Mouse (Mus musculus): ENCODE data around the gene Nim1k. TPM values are rescaled to one million over a fixed set of nuclear protein-coding genes. Genes with fewer than 3 reads are reported as not detected.

The Nim1k gene
- polyA plus RNA-seq, 2 experiments = 1.3 to 2.2 TPM

GRCm38 (mm10) chr13:119743470-119743869 lies 12.2 kb downstream of the Nim1k start:
- 67% methylated on average over 3 of the region's 3 CpGs for WGBS
- H3K4me3 ChIP-seq (replicated peaks; ENCODE audit: low read length) = no peak overlapping the region
- no peak overlapping the region for H3K9ac ChIP-seq (ENCODE audit: low read depth, low read length, severe bottlenecking)
- H3K4me2 ChIP-seq (replicated peaks; ENCODE audit: low read depth, low read length, severe bottlenecking) = no peak overlapping the region
- H3K4me1 ChIP-seq (ENCODE audit: control insufficient read depth, insufficient read depth, low read length) = peaks cover 5% of the 10 kb centered on the region; the same call in 1 of the 2 replicates
- H3K9me3 ChIP-seq (ENCODE audit: control insufficient read depth, low read length) = no peaks in the 10 kb centered on the region
- ATAC-seq (ENCODE audit: low FRiP score, low read depth) = no peak
- TF ChIP-seq POLR2A (IDR thresholded peaks at IDR 0.05; ENCODE audit: borderline replicate concordance, extremely low read depth, insufficient read depth, insufficient read length) = no peak
- no peak for DNase-seq (ENCODE audit: low spot score)
- no peaks in the 10 kb centered on the region for H3K27me3 ChIP-seq (ENCODE audit: control insufficient read depth, insufficient read depth, low read length)
- no peaks in the 10 kb centered on the region for H3K36me3 ChIP-seq (ENCODE audit: control insufficient read depth, insufficient read depth, low read length)
- no peak overlapping the region for H3K27ac ChIP-seq (replicated peaks; ENCODE audit: low read depth, low read length)

DNA sequence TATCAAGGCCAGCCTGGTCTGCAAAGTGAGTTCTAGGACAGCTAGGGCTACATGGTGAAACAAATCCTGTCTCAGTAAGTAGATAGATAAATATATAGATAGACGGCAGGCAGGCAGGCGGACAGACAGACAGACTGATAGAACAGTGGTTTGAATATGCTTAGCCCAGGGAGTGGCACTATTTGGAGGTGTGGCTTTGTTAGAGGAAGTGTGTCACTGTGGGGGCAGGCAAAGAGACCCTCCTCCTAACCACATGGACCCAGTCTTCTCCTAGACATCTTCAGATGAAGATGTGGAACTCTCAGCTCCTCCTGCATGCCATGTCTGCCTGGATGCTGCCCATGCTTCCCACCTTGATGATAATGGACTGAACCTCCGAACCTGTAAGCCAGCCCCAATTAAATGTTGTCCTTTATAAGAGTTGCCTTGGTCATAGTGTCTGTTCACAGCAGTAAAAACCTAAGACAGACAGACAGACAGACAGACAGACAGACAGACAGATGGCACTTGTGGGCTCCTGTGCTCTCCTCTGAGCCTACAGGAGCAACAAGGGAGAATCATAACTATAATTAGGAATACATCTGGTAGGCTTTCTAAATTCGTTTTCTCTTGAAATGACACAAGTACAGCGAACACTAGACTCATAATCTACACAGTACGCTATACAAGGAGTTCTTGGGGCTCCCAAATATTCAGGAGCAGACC lies 12.8 kb downstream of the Nim1k start:
- H3K4me3 ChIP-seq (replicated peaks; ENCODE audit: low read length) = no peak overlapping the region
- H3K27ac ChIP-seq (replicated peaks; ENCODE audit: low read depth, low read length) = no peak overlapping the region
- WGBS = 85% methylated on average over 6 of the region's 6 CpGs
- H3K36me3 ChIP-seq (ENCODE audit: control insufficient read depth, insufficient read depth, low read length) = no peaks in the 10 kb centered on the region
- H3K9me3 ChIP-seq (ENCODE audit: control insufficient read depth, low read length) = no peaks in the 10 kb centered on the region
- TF ChIP-seq POLR2A (IDR thresholded peaks at IDR 0.05; ENCODE audit: borderline replicate concordance, extremely low read depth, insufficient read depth, insufficient read length) = no peak
- H3K4me2 ChIP-seq (replicated peaks; ENCODE audit: low read depth, low read length, severe bottlenecking) = no peak overlapping the region
- H3K4me1 ChIP-seq (ENCODE audit: control insufficient read depth, insufficient read depth, low read length) = peaks cover 5% of the 10 kb centered on the region; the same call in 1 of the 2 replicates
- ATAC-seq (ENCODE audit: low FRiP score, low read depth) = no peak
- DNase-seq (ENCODE audit: low spot score) = no peak
- H3K27me3 ChIP-seq (ENCODE audit: control insufficient read depth, insufficient read depth, low read length) = no peaks in the 10 kb centered on the region
- no peak overlapping the region for H3K9ac ChIP-seq (ENCODE audit: low read depth, low read length, severe bottlenecking)

- Histone ChIP-seq H3K9ac (ENCODE audit: low read depth, low read length, severe bottlenecking) (peak overlapping the region; percentile 34; the same call in 1 of the 2 replicates), H3K4me3 (replicated peaks; ENCODE audit: low read length) (peak overlapping the region; percentile 9; the same call in 1 of the 2 replicates), H3K27me3 (ENCODE audit: control insufficient read depth, insufficient read depth, low read length) (no peaks in the 10 kb centered on the region), H3K4me1 (ENCODE audit: control insufficient read depth, insufficient read depth, low read length) (peaks cover 5% of the 10 kb centered on the region; the same call in 1 of the 2 replicates), H3K36me3 (ENCODE audit: control insufficient read depth, insufficient read depth, low read length) (no peaks in the 10 kb centered on the region), H3K9me3 (ENCODE audit: control insufficient read depth, low read length) (no peaks in the 10 kb centered on the region), H3K27ac (replicated peaks; ENCODE audit: low read depth, low read length) (no peak overlapping the region), H3K4me2 (replicated peaks; ENCODE audit: low read depth, low read length, severe bottlenecking) (peak overlapping the region; percentile 41)
- DNase-seq (ENCODE audit: low spot score) = no peak
- ATAC-seq (ENCODE audit: low FRiP score, low read depth) = no peak
- WGBS = 5% methylated on average over 19 of the region's 19 CpGs
- no peak for TF ChIP-seq POLR2A (IDR thresholded peaks at IDR 0.05; ENCODE audit: borderline replicate concordance, extremely low read depth, insufficient read depth, insufficient read length)
These were observed 14.1 kb downstream of the Nim1k start for GRCm38 (mm10) chr13:119741390-119742237.

DNA sequence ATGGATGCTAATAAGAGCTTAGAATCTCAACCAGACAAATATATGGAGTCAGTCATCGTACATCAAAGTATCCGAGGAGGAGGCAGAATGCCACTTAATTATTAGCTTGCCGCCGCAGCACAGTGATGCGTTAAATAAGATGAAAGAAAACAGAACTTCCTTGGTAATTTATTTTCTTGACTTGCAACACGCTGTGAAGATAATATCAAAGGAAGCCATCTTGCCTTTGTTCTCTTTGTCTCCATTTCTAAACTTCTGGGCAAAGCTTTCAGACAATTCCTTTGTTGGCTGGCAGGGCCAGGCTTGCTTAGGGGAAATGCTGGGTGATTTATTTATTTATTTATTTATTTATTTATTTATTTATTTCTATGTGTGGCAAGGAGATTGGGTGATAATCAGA lies 24.2 kb downstream of the Nim1k start:
- no peaks in the 10 kb centered on the region for H3K9me3 ChIP-seq (ENCODE audit: control insufficient read depth, low read length)
- H3K9ac ChIP-seq (ENCODE audit: low read depth, low read length, severe bottlenecking) = no peak overlapping the region
- H3K4me1 ChIP-seq (ENCODE audit: control insufficient read depth, insufficient read depth, low read length) = no peaks in the 10 kb centered on the region
- no peak for ATAC-seq (ENCODE audit: low FRiP score, low read depth)
- no peak overlapping the region for H3K4me3 ChIP-seq (replicated peaks; ENCODE audit: low read length)
- H3K36me3 ChIP-seq (ENCODE audit: control insufficient read depth, insufficient read depth, low read length) = no peaks in the 10 kb centered on the region
- DNase-seq (ENCODE audit: low spot score) = no peak
- no peak overlapping the region for H3K27ac ChIP-seq (replicated peaks; ENCODE audit: low read depth, low read length)
- WGBS = 30% methylated on average over 6 of the region's 6 CpGs
- no peak overlapping the region for H3K4me2 ChIP-seq (replicated peaks; ENCODE audit: low read depth, low read length, severe bottlenecking)
- no peaks in the 10 kb centered on the region for H3K27me3 ChIP-seq (ENCODE audit: control insufficient read depth, insufficient read depth, low read length)
- TF ChIP-seq POLR2A (IDR thresholded peaks at IDR 0.05; ENCODE audit: borderline replicate concordance, extremely low read depth, insufficient read depth, insufficient read length) = no peak

DNA sequence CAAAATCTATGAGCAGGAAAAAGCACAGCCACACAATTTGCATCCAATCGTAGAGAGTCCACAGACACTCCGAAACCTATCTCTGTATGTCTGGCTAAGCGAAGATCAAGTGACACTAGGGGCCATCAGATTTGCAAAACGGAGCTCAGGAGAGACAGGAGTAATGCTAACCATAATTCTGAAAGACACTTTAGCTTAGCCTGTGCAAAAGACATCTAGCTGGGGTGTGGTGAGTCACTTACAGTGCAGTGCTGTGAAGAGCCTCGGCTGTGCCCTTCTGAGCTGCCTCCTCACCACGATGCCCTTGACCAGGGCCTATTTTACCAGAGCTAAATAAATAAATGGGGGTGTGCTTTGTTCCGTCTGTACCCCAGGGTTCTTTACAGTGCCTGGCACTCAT lies 26.3 kb downstream of the Nim1k start:
- ATAC-seq (ENCODE audit: low FRiP score, low read depth) = no peak
- DNase-seq (ENCODE audit: low spot score) = no peak
- no peak overlapping the region for H3K4me3 ChIP-seq (replicated peaks; ENCODE audit: low read length)
- TF ChIP-seq POLR2A (IDR thresholded peaks at IDR 0.05; ENCODE audit: borderline replicate concordance, extremely low read depth, insufficient read depth, insufficient read length) = no peak
- H3K27me3 ChIP-seq (ENCODE audit: control insufficient read depth, insufficient read depth, low read length) = no peaks in the 10 kb centered on the region
- H3K27ac ChIP-seq (replicated peaks; ENCODE audit: low read depth, low read length) = no peak overlapping the region
- no peak overlapping the region for H3K9ac ChIP-seq (ENCODE audit: low read depth, low read length, severe bottlenecking)
- 90% methylated on average over 7 of the region's 7 CpGs for WGBS
- no peaks in the 10 kb centered on the region for H3K9me3 ChIP-seq (ENCODE audit: control insufficient read depth, low read length)
- no peaks in the 10 kb centered on the region for H3K4me1 ChIP-seq (ENCODE audit: control insufficient read depth, insufficient read depth, low read length)
- H3K4me2 ChIP-seq (replicated peaks; ENCODE audit: low read depth, low read length, severe bottlenecking) = no peak overlapping the region
- H3K36me3 ChIP-seq (ENCODE audit: control insufficient read depth, insufficient read depth, low read length) = no peaks in the 10 kb centered on the region
